Mouse (Mus musculus): ENCODE measurements around the gene Rps15a.

Rps15a gene

DNA sequence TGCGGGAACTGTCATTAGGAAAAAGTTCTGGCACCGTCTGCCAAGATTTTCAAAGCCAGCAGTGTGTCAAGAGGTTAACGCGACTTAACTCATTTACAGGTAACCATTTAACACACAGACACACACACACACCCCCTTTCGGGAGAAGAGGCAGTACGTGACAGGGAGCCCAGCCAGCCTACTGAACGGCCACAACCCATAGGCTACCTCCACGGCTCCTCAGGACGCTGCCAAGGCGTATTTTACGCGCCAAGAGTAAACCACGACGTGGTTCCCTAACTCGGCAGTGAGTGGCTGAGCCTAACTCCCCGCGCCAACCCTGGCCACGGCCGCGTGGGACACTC is 483 bp downstream of the Rps15a start:
- DNase-seq (ENCODE audit: low spot score in 2 of 2): no peak

DNA sequence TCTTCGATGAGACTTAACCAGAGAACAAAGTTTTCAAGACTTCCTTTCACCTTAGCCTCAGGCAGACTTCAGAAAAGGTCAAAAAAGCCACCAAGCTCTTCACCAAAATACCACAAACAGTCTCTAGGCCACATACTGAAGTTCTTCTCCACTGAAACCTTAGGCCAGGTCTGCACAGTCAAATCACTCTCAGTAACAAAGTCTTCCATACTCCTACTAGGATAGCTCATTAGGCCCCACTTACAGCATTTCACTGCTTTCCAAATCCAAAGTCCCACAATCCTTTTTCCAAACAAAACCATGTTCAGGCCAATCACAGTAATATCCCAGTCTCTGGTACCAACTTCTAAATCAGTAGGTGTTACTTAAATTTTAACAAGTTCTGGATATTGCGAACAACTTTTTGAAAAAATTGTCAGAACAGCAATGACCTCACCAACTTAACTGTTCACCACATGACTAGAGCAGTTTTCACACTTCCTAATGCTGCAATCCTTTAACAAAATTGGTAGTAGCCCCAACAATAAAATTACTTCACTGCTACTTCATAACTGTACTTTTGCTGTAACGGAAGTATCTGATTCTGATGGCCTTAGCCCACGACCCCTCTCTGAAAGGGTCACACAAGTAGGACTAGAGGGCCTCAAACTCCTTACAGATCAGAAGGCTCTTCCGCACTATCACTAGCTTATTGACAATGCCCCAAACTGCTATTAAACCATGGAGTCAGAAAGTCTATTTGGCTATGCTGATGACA is 2.3 kb downstream of the Rps15a start:
- DNase-seq (ENCODE audit: low spot score in 2 of 2): no peak

DNA sequence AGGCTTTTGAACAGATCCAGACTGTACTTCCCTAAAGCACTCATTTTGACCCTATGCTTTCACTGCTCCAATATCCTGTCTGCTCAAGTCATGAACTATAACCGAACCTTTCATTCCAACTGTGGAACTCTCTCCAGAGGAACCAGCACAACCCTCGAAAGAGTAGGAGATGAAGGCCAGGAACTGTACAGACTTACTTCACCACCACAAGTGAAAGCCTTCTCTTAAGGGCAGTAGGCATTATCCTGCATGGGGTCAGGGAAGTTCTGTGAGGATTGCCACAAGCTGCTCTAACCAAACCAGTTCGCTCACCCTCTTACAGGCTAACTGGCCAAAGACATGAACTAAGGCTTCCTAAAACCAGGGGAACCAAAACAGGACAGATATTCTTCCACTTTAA is 4.9 kb downstream of the Rps15a start:
- DNase-seq (ENCODE audit: low spot score in 2 of 2): no peak

DNA sequence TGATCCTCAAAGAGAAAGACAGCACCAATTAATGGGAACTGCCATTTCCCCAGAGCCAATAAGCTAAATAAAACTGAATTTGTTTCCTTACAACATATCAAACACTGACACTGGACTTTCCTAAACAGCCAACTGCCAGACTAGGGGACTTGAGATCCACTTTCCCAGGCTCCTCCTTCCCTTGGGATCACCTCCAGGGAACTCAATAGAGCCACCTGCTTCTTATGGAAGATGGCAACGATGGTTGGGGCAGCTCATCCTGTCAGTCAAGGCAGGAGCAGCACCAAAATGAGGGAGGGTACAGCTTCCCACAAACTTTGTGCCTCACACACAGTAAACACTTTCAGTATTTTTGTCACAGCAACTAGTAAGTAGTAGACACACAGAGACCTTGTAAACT is 8.3 kb downstream of the Rps15a start:
- DNase-seq (ENCODE audit: low spot score in 2 of 2): no peak

DNA sequence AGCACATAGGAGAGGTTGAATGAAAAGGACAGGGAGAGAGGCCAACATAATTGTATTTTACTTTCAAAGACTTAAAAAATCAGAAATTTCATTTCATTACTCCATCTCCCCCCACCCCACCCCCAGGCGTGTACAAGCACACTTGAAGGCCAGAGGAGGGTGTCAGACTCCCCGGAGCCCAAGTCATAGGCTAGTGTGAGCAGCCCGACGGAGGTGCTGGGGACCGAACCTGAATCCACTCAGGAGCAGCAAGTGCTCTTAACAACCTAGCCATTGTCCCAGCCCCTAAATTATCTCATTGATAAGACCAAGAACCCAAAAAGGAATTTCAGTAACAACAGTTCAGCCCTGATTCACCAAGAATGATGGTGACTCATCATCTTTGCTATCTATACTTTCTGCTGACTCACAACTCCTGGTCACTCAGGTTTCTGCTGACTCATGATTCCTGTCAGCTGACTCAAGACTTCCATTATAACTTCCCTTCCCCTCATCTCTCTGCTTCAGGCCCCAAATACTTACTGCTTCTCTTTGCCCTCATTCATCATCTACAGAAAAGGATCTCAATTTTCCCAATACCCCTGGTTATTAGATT is 11.4 kb downstream of the Rps15a start:
- no peak for DNase-seq (ENCODE audit: low spot score in 2 of 2)

DNA sequence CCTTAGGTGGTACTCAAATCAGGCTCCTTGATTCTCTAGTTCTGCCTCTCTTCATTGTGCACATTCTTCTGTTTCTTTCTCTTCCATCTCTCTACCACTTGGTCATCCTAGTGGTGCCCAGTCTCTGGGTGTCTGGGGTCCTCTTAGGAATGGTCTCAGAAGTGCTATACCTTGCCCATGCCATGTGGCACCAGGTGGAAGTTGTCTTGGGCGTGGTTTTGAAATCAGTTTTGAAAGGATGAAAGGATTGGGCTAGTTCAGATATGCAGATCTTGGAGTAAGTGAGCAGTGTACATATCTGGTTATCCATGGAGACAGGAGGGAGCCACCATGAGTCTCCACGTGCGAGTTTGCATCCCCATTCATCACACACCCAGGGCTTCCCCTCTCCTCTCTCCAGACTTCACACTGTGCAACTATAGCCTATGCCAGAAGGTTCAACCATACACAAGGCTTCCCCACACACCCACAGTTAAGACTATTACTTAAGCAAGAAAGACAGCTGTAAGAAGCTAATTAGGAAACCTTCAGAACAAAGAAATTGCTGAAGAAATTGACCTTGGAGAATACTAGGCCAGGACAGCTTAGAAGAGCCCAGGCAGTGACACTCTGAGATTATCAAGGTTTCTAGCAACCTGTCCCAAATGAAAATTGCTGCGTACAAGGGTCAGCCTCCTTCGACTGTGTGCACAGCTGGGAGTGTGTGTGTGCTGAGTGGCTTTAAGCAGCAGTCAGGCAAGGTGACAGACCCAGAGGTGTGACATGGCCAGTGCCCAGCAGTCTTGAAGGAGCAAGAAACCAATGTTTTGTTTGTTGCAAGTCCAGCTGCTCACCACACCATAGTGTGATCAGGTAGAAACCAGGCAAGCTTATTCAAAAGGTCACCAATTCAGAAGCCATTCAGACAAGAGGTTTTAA is 12.3 kb downstream of the Rps15a start:
- DNase-seq (ENCODE audit: low spot score in 2 of 2): no peak

DNA sequence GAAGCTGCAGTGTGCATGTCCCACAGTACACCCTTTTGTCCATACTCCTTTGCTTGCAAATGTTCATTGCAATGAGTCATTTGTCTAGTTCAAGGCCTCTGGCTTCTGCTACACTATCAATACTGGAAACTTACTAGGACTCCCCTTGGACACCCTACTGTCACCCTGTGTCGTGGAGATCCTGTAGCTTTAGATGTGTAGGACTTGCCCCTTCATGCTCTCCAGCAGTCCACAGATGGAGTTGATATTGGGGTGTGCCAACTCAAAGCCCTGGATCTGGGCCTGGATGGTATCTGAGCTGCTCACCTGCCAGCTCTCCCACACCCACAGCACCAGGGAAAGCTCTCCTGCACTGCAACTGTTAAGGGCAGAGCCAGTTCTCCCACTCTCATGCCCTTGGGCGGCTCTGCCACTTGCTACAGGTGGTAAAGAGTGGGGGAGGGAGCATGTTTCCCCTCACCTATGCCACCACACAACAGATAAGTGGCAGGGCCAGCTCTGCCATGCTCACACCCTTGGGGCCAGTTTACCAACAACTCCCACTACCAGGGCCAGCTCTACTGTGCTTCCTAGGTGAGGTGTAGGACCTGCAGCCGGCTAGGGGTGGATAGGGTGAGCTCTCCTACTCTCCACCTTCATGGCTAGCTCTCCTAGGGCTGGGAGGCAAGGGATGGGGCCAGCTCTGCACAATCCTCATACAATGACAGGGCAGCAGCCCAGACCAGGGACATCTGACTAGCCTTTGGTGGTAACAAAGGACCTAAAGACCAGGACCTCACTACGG is 13.1 kb downstream of the Rps15a start:
- DNase-seq (ENCODE audit: low spot score in 2 of 2): no peak

DNA sequence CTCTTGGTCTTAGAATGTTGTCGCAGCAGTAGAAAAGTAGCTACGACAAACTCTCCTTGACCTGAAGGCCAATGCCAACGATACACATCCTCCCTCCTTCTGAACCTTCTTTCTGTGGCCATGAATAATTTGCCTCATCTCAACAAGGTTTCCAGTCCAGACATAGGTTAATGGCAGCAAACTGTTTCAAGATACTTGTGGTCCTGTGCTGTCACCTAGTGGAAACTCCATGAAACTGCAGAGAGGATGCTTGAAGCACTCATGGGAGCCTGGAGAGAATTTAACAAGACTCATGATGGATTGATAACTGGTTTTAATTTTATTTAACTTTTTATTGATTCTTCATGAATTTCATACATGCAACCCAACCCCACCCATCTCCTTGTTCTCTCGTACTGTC is 13.8 kb downstream of the Rps15a start:
- DNase-seq (ENCODE audit: low spot score in 2 of 2): peak in 1 of 2 experiments; percentile 41

DNA sequence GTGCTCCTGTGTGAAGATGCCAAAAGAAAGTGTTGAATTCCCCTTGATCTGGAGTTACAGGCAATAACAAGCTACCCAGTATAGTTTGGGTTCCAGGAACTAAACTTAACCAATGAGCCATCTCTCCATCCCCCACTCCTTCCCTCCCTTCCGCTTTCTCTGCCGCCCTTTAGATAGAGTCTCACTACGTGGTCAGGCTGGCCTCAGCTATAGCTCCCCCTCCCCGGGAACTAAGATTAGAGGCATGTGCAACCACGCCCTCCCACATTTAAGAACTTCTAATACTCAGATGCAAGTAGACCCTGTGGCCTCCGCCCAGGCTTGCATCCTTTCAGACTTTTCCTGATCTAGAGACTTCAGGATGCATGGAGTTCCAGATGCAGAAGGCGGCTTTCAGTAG is 18.4 kb downstream of the Rps15a start:
- no peak for DNase-seq (ENCODE audit: low spot score in 2 of 2)

DNA sequence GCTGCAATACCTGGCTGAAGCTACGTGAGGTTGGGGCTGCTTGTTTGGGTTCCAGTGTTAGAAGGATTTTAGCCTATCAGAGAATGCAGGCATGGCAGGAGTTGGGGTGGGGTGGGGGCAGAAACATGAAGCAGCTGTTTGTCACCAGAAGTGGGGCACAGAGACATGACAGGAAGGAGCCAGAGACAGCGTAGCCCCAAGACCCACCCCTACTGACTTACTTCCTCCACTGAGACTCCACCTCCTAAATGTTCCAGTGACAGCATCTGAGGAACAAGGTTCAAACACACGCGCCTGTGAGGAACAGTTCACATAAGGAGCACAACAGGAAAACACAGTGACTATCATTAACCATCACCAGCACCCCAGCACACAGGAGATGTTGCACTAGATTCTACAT is 36.0 kb downstream of the Rps15a start:
- peak; percentile 6 to 12 for DNase-seq (ENCODE audit: low spot score in 2 of 2)

DNA sequence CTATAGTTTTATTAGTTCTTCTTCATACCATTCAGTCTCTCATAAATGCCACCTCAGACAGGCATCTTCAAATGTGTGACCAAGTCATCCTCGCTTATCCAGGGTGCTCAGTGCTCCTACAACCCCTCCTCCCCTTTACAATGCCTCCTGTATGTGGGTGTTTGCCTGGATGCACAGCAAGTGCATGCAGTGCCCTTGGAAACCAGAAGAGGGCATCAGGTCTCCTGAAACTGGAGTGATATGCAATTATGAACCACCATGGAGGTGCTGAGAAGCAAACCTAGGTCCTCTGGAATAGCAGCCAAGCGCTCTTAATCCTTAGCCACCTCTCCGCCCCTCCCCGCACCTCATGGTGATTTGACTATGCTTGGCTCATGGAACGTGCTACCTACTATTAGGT is 36.9 kb downstream of the Rps15a start:
- DNase-seq (ENCODE audit: low spot score in 2 of 2): no peak

DNA sequence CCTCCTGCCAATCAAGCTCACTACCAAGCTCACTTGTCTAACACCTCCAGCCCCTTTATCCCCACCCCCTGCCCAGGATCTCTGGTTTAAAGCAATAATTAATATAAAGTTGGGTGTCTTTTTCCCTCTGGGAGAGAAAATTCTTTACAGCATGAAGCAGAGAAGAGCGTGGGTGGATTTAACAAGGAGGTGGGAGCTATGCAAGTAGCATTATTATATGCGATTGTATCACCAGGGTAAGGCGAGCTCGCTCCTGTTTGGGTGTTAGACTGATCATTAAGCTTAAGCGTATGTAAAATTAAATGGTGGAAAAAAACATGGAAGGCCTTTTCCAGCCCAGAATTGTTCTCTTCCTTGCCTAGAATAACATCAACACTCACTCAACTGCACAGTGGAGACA is 48.7 kb downstream of the Rps15a start:
- DNase-seq (ENCODE audit: low spot score in 2 of 2): no peak

DNA sequence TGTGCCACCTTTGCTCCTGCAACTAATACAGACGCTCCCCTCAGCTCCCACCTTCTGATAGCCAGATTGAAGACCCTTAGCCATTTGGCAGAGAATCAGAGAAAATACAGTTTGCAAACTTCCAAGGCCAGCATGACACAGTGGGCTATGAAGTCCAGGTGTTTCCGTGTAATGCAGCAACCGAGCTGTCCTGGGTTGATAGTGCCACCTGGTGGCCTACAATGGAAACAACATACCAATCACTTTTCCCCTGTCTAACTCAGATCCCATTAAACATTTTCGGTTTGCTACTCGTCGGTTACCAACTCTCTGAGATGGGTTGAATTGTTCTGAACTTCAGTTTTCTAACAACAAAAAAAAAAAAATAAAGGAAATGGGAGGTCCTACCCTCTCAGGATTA is 59.7 kb downstream of the Rps15a start:
- no peak for DNase-seq (ENCODE audit: low spot score in 2 of 2)

Data from thymus, postnatal 10 days (tissue).